Mouse (Mus musculus) lung, postnatal 0 days (tissue): Measurements from ENCODE around the gene Atxn7.

Experiments used
- CTCF ChIP-seq: IDR thresholded peaks from 2 replicates; pipeline ENCODE4 v1.5.1; 2016; ENCODE audit warnings: antibody characterized with exemption, mild to moderate bottlenecking
- EP300 ChIP-seq: IDR thresholded peaks from 2 replicates; pipeline ENCODE4 v1.6.1; 2016; ENCODE audit warnings: antibody characterized with exemption, mild to moderate bottlenecking, control low read depth

DNA sequence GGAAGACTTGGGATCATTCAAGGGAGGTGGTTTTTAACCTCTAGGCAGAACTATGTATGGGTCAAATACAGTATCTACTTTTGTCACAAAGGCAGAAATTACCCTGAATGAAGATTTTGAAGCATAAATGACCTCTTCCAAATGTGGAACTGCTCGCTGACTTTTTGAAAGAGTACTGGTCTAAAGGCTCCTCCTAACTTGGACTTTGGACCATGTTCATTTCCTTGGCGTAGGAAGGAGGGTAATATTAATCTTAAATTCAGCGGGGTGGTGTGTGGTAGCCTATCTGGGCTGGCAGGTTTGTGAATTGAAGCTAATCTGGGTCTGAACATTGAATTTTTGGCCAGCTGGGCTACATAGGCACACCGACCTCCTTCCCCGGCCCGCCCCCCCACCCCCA, 1.2 kb downstream of the Atxn7 start:
- TF ChIP-seq CTCF (no peak), EP300 (no peak)
